Mouse (Mus musculus) embryonic fibroblast, embryonic 13.5 days (primary cell): Measurements from ENCODE around the gene Acot7.

Source experiments
- CTCF ChIP-seq: IDR thresholded peaks from 2 replicates; pipeline ENCODE4 v1.5.1; 2011; ENCODE audit warnings: mild to moderate bottlenecking, control low read depth, low read length, moderate library complexity, borderline replicate concordance; ENCODE audit not compliant: insufficient read depth
- POLR2A ChIP-seq: IDR thresholded peaks from 2 replicates; pipeline ENCODE4 v1.6.1; 2011; ENCODE audit warnings: low read depth, mild to moderate bottlenecking, control low read depth, low read length, moderate library complexity

GRCm38 (mm10) chr4:152173956-152174355 is 4.0 kb upstream of the Acot7 start:
- TF ChIP-seq CTCF (no peak), POLR2A (no peak)
